Comparison of ENCODE assay signal across 8 mouse cellular contexts in genomic region chrX:38455890-38456634, GRCm38 (mm10). TPM values are rescaled to one million over a fixed set of nuclear protein-coding genes. Genes with fewer than 3 reads are reported as not detected.
A peak's percentile ranks its signal among the peaks of the same experiment; 100 is the strongest.
DNase-seq lines count a peak whose midpoint lies in the region; ATAC-seq and TF ChIP-seq lines count a peak whose summit lies in the region.

Lamp2 (minus strand) TSS chrX:38456454.

- ATAC-seq in activated CD4-positive, CD25-positive, alpha-beta regulatory T cell, adult 4 months, result peak; percentile 95

- H3K4me3 ChIP-seq in cortical plate, adult 2 months (ENCODE audit: insufficient read depth, low read length), result peak within 1 kb of the TSS; percentile 62
- H3K4me3 ChIP-seq in megakaryocyte, embryonic 14.5 days (replicated peaks), result peak within 1 kb of the TSS; percentile 94

- H3K4me1 ChIP-seq in cortical plate, adult 2 months (ENCODE audit: control insufficient read depth, insufficient read depth, low read length), result no peaks in the 10 kb centered on the region
- H3K4me1 ChIP-seq in megakaryocyte, embryonic 14.5 days, result peaks cover 20% of the 10 kb centered on the region

- no peak for TF ChIP-seq CTCF in cortical plate, adult 2 months (IDR thresholded peaks at IDR 0.05; ENCODE audit: extremely low read depth, insufficient read depth, low read length)

- no peaks in the 10 kb centered on the region for H3K9me3 ChIP-seq in megakaryocyte, embryonic 14.5 days

- DNase-seq in gastrocnemius, adult 8-10 months (ENCODE audit: low spot score in 2 of 2), result peak; percentile 40 to 70
- peak; percentile 30 for DNase-seq in hindlimb bud, embryonic 11.5 days (ENCODE audit: extremely low spot score, low read depth, low spot score)
- peak; percentile 30 to 75 for DNase-seq in left cerebral cortex, adult 8-10 months (ENCODE audit: low spot score in 2 of 2)
- DNase-seq in right cerebral cortex, postnatal 10 days (ENCODE audit: low spot score in 2 of 2), result peak; percentile 87 to 91
- DNase-seq in urinary bladder, postnatal 25 days (ENCODE audit: low spot score), result peak; percentile 42

- no peaks in the 10 kb centered on the region for H3K27me3 ChIP-seq in megakaryocyte, embryonic 14.5 days (replicated peaks)

- no peak within 1 kb of the TSS; the same call in 1 of the 2 replicates for H3K27ac ChIP-seq in cortical plate, adult 2 months (ENCODE audit: insufficient read depth, low read length)

- peaks cover 25% of the 10 kb centered on the region for H3K36me3 ChIP-seq in megakaryocyte, embryonic 14.5 days (replicated peaks; ENCODE audit: low read length)

- peak; percentile 82 for TF ChIP-seq POLR2A in cortical plate, adult 2 months (IDR thresholded peaks at IDR 0.05; ENCODE audit: extremely low read depth, insufficient read depth, low read length)

RNA-seq across cellular contexts. Expression of gene Lamp2, which starts in this region (rescaled TPM):
- polyA plus RNA-seq in activated CD4-positive, CD25-positive, alpha-beta regulatory T cell, adult 4 months (2017; shearing (Covaris generic)), result 10 to 100 TPM; 74.5 to 77.5 TPM
- polyA plus RNA-seq in cortical plate, adult 2 months (2012; rRNA removed), result 58.5 and 65.8 TPM in 2 replicates
- 10 to 100 TPM; 51.2 to 62.6 (median 56.5) TPM for total RNA-seq in gastrocnemius, adult 8-10 months (2022)
- 100 to 1,000 TPM in 2 of 4 experiments, 10 to 100 TPM in 2; 78.7 to 107 (median 95.4) TPM for total RNA-seq in left cerebral cortex, adult 8-10 months (2022)
- 10.1 and 12.5 TPM in 2 replicates for polyA plus RNA-seq in megakaryocyte, embryonic 14.5 days (2012; ENCODE audit: insufficient read depth, low replicate concordance)

Comparison
In these comparisons a context has a peak if more than half of its experiments do, and no peak if none do; other contexts are left out.
1. DNase-seq: peak in every context shown above with its lines; median percentile 89 in right cerebral cortex, postnatal 10 days; 55 in gastrocnemius, adult 8-10 months; 52 in left cerebral cortex, adult 8-10 months; 42 in urinary bladder, postnatal 25 days; 30 in hindlimb bud, embryonic 11.5 days.